Mouse (Mus musculus) R1 (cell line): ENCODE results near the gene Gm15155.

Experiments
- DNase-seq: peaks from one replicate; pipeline ENCODE4 v3.0.0-alpha.2; 2018; ENCODE audit warnings: low read depth, low spot score

Gene Gm15155

DNA sequence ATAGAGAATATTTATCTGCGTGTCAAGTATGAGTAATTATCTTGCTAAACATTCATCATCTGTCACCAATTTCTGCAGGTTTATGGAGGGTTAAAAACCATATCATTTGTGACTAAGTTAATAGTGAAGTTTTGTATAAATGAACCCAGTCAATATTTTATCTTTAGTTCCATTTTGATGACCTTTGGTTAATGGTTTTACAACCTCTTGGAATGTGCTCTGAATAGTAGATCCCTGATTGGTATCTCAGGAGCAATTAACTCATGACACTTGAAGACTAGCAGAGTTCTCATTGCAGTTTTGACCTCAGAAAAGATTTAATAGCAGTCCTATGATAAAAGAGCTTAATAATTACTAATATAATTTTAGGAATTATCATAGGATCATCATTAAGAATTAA, 385.2 kb downstream of the Gm15155 start:
- DNase-seq: no peak

DNA sequence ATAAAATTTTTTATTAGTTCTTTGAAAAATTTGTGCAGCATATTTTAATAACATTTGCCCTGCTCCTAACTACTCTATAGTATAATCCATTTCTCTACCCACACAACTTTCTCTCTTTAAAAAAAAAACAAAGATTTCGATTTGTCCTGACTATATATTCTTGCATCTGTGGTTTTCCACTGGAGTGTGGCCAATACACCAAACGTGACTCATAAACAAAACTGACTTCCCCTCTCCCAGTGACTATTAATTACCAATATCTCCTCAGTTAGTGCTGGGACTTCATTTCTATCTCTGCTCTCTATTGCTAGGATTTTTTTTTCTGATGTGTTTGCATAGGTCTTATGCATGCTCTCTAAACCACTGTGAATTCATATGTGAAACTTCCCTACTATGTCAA, 531.2 kb downstream of the Gm15155 start:
- DNase-seq: no peak

DNA sequence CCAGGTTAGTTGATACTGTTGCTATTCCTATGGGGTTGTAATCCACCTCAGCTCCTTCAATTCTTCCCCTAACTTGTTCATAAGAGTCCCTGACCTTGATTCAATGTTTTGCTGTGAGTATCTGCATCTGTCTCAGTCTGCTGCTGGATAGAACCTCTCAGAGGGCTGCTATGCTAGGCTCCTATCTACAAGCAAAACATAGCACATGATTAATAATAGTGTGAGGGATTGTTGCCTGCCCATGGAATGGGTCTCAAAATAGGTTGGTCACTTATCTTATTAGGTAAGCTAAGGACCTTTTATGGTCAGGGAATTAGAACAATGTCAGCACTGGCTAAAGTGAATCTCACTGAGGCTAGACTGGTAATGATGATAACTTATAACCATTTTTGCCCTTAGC, 547.0 kb downstream of the Gm15155 start:
- DNase-seq: no peak

DNA sequence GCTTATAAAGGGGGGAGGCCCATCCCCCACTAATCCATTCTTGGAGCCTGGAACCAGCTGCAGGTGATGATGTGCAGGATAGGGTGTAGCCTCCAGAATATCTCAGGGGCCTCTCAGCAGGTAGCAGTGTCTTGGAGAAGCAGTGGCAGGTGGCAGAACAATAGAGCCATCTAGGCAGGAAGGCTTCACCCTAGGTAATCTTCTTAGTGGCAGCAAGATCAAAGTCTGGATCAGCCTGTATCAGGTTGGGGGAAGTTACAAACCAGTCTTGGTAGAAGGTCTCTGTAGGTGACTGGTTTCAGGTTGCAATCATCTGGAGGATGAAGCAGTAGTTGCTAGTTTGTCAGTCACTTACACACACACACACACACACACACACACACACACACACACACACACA, 679.3 kb downstream of the Gm15155 start:
- DNase-seq: peak; percentile 19
